Mouse (Mus musculus) thymus, postnatal 10 days (tissue): Measurements from ENCODE around the gene Pgf.
A peak's percentile ranks its signal among the peaks of the same experiment; 100 is the strongest.

Experiments used
- DNase-seq, 2 experiments: peaks; one replicate each; pipeline ENCODE4 v3.0.0; 2021; ENCODE audit warnings: low spot score in 2 of 2

The Pgf gene

GRCm38 (mm10) chr12:85177740-85178239 lies at the start of gene Pgf:
Pgf (minus strand) TSS chr12:85177790.
- DNase-seq, result no peak

GRCm38 (mm10) chr12:85227227-85227626 lies 49.6 kb upstream of the Pgf start:
- DNase-seq, result no peak

GRCm38 (mm10) chr12:85219905-85220290 lies 42.3 kb upstream of the Pgf start:
- peak; percentile 21 to 45 for DNase-seq

GRCm38 (mm10) chr12:85219236-85219904 lies 41.8 kb upstream of the Pgf start, which contains the start of gene Eif2b2:
Eif2b2 (plus strand) TSS chr12:85219481.
- DNase-seq, result peak; percentile 91

GRCm38 (mm10) chr12:85217733-85218310 lies 40.2 kb upstream of the Pgf start:
- no peak for DNase-seq

GRCm38 (mm10) chr12:85215031-85215430 lies 37.4 kb upstream of the Pgf start:
- no peak for DNase-seq

GRCm38 (mm10) chr12:85208687-85209199 lies 31.2 kb upstream of the Pgf start:
- no peak for DNase-seq

GRCm38 (mm10) chr12:85205425-85205824 lies 27.8 kb upstream of the Pgf start:
- DNase-seq, result no peak

GRCm38 (mm10) chr12:85204105-85204504 lies 26.5 kb upstream of the Pgf start:
- no peak for DNase-seq

GRCm38 (mm10) chr12:85203699-85204098 lies 26.1 kb upstream of the Pgf start:
- DNase-seq, result no peak

GRCm38 (mm10) chr12:85202191-85202590 lies 24.6 kb upstream of the Pgf start:
- no peak for DNase-seq

- no peak for DNase-seq
Observed at GRCm38 (mm10) chr12:85201830-85202147, 24.2 kb upstream of the Pgf start.

- no peak for DNase-seq
Observed at GRCm38 (mm10) chr12:85200929-85201829, 23.6 kb upstream of the Pgf start.

GRCm38 (mm10) chr12:85199954-85200353 lies 22.4 kb upstream of the Pgf start:
- no peak for DNase-seq

- DNase-seq, result no peak
Observed at GRCm38 (mm10) chr12:85197936-85198335, 20.3 kb upstream of the Pgf start.

- no peak for DNase-seq
Observed at GRCm38 (mm10) chr12:85197371-85197770, 19.8 kb upstream of the Pgf start.

- no peak for DNase-seq
Observed at GRCm38 (mm10) chr12:85196191-85196590, 18.6 kb upstream of the Pgf start.

GRCm38 (mm10) chr12:85195086-85195485 lies 17.5 kb upstream of the Pgf start:
- DNase-seq, result no peak

- no peak for DNase-seq
Observed at GRCm38 (mm10) chr12:85194623-85195018, 17.0 kb upstream of the Pgf start.

- DNase-seq, result no peak
Observed at GRCm38 (mm10) chr12:85193923-85194622, 16.5 kb upstream of the Pgf start.

- peak in 1 of 2 experiments; percentile 26 for DNase-seq
Observed at GRCm38 (mm10) chr12:85193146-85193545, 15.6 kb upstream of the Pgf start.
